Mouse (Mus musculus) midbrain, postnatal 0 days (tissue): ENCODE measurements around the gene Dscaml1. TPM values are rescaled to one million over a fixed set of nuclear protein-coding genes. Genes with fewer than 3 reads are reported as not detected.

Experiments used
- ATAC-seq: fragments of 200-750 bp; cut with Nextera tagmentation; 2 replicates; pipeline ENCODE4 v1.8.0; 2017; ENCODE audit warnings: moderate number of reproducible peaks, mild to moderate bottlenecking, moderate TSS enrichment, moderate library complexity; ENCODE audit not compliant: low FRiP score
- DNase-seq: peaks from one replicate; pipeline ENCODE4 v3.0.0-alpha.2; 2015; ENCODE audit warnings: low spot score
- H3K27ac ChIP-seq: fragments of 300-500 bp; sonication (generic); 2 replicates; pipeline ENCODE4 v1.5.1; 2014; ENCODE audit warnings: low read depth, mild to moderate bottlenecking, low read length, mixed read lengths
- H3K27me3 ChIP-seq: fragments of 300-500 bp; sonication (generic); 2 replicates; pipeline ENCODE4 v1.6.1; 2014; ENCODE audit warnings: low read length, control low read depth, mixed read lengths; ENCODE audit not compliant: insufficient read depth
- H3K36me3 ChIP-seq: fragments of 300-500 bp; sonication (generic); 2 replicates; pipeline ENCODE4 v1.6.1; 2014; ENCODE audit warnings: low read length, control low read depth, mixed read lengths; ENCODE audit not compliant: insufficient read depth
- H3K4me1 ChIP-seq: fragments of 300-500 bp; sonication (generic); 2 replicates; pipeline ENCODE4 v1.6.1; 2014; ENCODE audit warnings: mild to moderate bottlenecking, control low read depth, antibody characterized with exemption, low read length, mixed read lengths; ENCODE audit not compliant: insufficient read depth
- H3K4me2 ChIP-seq: fragments of 300-500 bp; sonication (generic); 2 replicates; pipeline ENCODE4 v1.6.1; 2014; ENCODE audit warnings: low read depth, mild to moderate bottlenecking, low read length, mixed read lengths; ENCODE audit not compliant: poor library complexity, severe bottlenecking
- H3K4me3 ChIP-seq: fragments of 300-500 bp; sonication (generic); 2 replicates; pipeline ENCODE4 v1.5.1; 2014; ENCODE audit warnings: low read depth, mild to moderate bottlenecking, low read length, moderate library complexity
- H3K9ac ChIP-seq: fragments of 300-500 bp; sonication (generic); replicated peaks from 2 replicates; pipeline ENCODE4 v1.6.1; 2014; ENCODE audit warnings: mild to moderate bottlenecking, low read length, moderate library complexity, mixed read lengths; ENCODE audit not compliant: poor library complexity, severe bottlenecking
- H3K9me3 ChIP-seq: fragments of 300-500 bp; sonication (generic); 2 replicates; pipeline ENCODE4 v1.6.1; 2016; ENCODE audit warnings: low read length, control low read depth
- CTCF ChIP-seq: IDR thresholded peaks from 2 replicates; pipeline ENCODE4 v1.5.1; 2016; ENCODE audit warnings: antibody characterized with exemption, mild to moderate bottlenecking
- WGBS: fragments of 180-500 bp; shearing (Covaris S2); extraction: QIAGEN DNeasy Blood & Tissue Kit; methylation state at CpG from one replicate; pipeline ENCODE4 v1.1.7; 2014; 5-methylcytosine and 5-hydroxymethylcytosine counted together
- polyA plus RNA-seq: library from polyadenylated mRNA; unstranded; fragments of >200 nt; fragmentation: Nextera tagmentation; extraction: Ambion mirVana; gene quantifications from 2 replicates; pipeline ENCODE4 v1.2.1, GENCODE M21; 2015
- total RNA-seq: library from RNA; depleted of rRNA; stranded (reverse); fragments of >200 nt; gene quantifications from 2 replicates; pipeline ENCODE4 v1.2.3, GENCODE M21; 2014

Dscaml1 gene
- total and polyA plus RNA-seq, 2 experiments from 2014 or later = 14.6 to 42.1 TPM

DNA sequence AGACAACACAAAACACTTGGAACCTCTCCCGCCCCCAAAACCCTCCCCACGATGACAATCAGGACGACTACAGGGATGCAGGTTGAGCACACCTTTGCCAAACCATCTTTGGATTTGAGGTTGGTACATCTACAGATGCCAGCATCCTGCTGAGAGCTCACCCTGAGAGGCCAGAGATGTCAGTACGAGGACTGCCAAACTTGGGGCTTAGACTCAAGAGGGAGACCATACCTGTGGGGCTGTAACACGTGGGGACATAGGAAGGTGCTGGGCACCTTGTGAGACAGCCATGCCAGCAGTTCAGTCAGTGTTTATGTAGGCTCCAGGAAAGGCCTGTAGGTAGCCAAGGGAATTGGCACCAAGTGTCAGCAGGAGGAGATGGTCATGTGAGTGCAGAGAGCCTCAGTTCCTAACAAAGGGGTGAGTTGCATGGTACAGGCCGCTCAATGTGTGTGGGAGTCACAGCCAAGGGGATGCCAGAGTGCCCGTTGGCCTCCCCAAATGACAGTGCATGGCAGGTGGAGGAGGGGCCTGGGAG is 3.6 kb upstream of the Dscaml1 start:
- Histone ChIP-seq H3K9ac (no peak overlapping the region), H3K27me3 (no peaks in the 10 kb centered on the region), H3K4me1 (no peaks in the 10 kb centered on the region), H3K27ac (no peak overlapping the region), H3K36me3 (no peaks in the 10 kb centered on the region), H3K4me2 (no peak overlapping the region), H3K4me3 (no peak overlapping the region), H3K9me3 (no peaks in the 10 kb centered on the region)
- DNase-seq (no peak), ATAC-seq (no peak)
- 79% methylated on average over 7 of the region's 7 CpGs for WGBS
- no peak for TF ChIP-seq CTCF

DNA sequence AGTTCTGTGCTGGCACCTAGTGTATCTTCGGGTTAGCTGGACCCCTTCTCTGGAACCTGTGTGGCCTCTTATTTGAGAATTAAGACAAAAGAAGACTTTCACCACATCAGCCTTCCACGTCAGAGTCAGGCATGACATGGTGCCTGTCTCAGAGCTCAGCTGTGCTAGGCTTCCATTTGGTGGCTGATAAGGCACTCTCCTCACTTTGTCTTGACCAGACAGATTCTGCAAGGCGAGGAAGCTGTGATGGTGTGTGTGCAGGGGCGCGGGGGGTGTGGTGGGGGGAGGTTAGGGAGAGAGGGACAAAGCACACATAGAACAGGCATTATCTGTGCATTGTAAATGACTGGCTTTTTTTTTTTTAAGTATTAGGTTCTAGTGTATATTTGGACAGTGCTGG is 3.0 kb downstream of the Dscaml1 start:
- Histone ChIP-seq H3K9ac (no peak overlapping the region), H3K27ac (no peak overlapping the region), H3K4me2 (peak overlapping the region; percentile 87), H3K9me3 (no peaks in the 10 kb centered on the region), H3K36me3 (no peaks in the 10 kb centered on the region), H3K27me3 (0 out of 2 replicates have a peak, but pooled peaks cover 2% of the 10 kb centered on the region), H3K4me1 (peaks cover 9% of the 10 kb centered on the region; the same call in 1 of the 2 replicates), H3K4me3 (peak overlapping the region; percentile 77; the same call in 1 of the 2 replicates)
- no peak for TF ChIP-seq CTCF
- ATAC-seq = no peak
- 32% methylated on average over 5 of the region's 5 CpGs for WGBS
- DNase-seq = no peak

DNA sequence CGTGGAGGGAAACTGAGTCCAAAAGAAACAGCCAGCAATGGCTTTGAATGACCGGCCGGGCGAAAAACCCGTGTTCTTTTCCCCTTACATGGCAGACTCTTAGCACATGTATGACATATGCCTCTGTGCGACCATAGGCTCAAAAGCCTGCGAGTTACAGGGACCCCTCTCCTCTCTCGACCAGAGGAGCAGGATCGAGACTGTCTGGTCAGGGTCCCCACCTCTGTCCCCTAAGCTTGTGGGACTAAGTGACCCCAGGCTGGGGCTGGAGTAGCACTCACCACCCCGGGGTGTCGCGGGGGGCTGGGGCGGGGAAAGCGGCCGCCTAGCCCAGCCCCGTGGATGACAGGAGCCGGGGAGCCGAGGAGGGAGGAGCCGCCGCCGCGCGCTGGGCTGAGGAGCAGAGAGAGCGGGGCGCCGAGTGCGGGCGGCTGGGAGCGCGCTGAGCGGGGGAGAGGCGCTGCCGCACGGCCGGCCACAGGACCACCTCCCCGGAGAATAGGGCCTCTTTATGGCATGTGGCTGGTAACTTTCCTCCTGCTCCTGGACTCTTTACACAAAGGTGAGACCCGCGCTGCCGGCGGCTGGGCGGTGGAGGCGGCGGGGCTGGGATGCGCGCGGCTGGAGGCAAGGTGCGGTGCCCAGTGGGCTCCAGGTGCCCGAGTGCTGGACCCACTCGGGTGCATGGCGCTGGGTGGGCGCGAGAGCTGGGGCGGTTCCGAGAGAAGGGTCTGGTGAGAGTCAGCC is 3.7 kb downstream of the Dscaml1 start:
- Histone ChIP-seq H3K9me3 (no peaks in the 10 kb centered on the region), H3K36me3 (no peaks in the 10 kb centered on the region), H3K4me2 (peak overlapping the region; percentile 87), H3K9ac (peak overlapping the region; percentile 76), H3K27me3 (0 out of 2 replicates have a peak, but pooled peaks cover 2% of the 10 kb centered on the region), H3K4me1 (peaks cover 12% of the 10 kb centered on the region; the same call in 1 of the 2 replicates), H3K4me3 (peak overlapping the region; percentile 77), H3K27ac (peak overlapping the region; percentile 76)
- 2% methylated on average over 43 of the region's 54 CpGs for WGBS
- TF ChIP-seq CTCF = no peak
- peak; percentile 37 for DNase-seq
- peak; percentile 41 for ATAC-seq

DNA sequence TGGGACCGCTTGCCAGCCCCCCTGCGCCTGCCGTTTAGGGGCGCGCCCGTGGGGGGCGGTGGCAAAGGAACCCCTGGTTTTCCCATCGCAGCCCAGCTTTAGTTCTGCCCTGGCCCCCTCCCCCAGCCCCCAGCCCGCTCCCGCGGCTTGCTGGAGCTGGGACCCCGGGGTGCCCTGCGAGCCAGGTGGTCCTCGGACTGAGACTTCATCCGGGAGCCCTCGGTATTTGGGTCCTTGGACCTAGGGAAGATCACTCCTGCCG is 4.2 kb downstream of the Dscaml1 start:
- DNase-seq = no peak
- no peaks in the 10 kb centered on the region for H3K9me3 ChIP-seq
- peaks cover 12% of the 10 kb centered on the region; the same call in 1 of the 2 replicates for H3K4me1 ChIP-seq
- WGBS = 0% methylated on average over 9 of the region's 17 CpGs
- peak overlapping the region; percentile 87 for H3K4me2 ChIP-seq
- H3K27ac ChIP-seq = peak overlapping the region; percentile 76; the same call in 1 of the 2 replicates
- H3K4me3 ChIP-seq = peak overlapping the region; percentile 77
- peak overlapping the region; percentile 76 for H3K9ac ChIP-seq
- ATAC-seq = no peak
- 0 out of 2 replicates have a peak, but pooled peaks cover 2% of the 10 kb centered on the region for H3K27me3 ChIP-seq
- no peaks in the 10 kb centered on the region for H3K36me3 ChIP-seq
- TF ChIP-seq CTCF = no peak

DNA sequence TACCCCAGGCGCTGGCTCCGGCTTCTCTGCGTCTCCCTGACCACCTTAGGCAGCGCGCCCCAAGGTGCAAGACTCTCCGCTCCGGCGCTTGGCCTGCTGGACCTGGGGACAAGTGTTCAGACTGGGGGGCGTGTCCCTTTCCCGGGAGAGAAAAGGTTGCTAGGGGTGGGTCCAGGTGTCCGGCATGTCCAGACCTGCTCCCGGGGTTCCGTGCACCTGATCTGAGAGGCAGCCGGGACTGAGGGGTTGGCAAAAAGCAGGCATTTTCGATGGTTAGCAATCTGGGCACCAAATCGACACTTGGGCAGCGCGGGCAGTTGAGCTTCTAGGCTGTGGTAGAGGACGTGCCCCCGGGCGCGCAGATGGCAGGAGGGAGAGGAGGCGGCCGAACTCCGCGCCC is 4.7 kb downstream of the Dscaml1 start:
- no peak for TF ChIP-seq CTCF
- Histone ChIP-seq H3K27ac (peak overlapping the region; percentile 76), H3K4me3 (peak overlapping the region; percentile 77), H3K9me3 (no peaks in the 10 kb centered on the region), H3K4me1 (peaks cover 14% of the 10 kb centered on the region; the same call in 1 of the 2 replicates), H3K27me3 (0 out of 2 replicates have a peak, but pooled peaks cover 2% of the 10 kb centered on the region), H3K4me2 (peak overlapping the region; percentile 87), H3K9ac (peak overlapping the region; percentile 76), H3K36me3 (no peaks in the 10 kb centered on the region)
- DNase-seq (no peak), ATAC-seq (peak; percentile 15; the same call in 1 of the 2 replicates)
- WGBS = 2% methylated on average over 26 of the region's 26 CpGs

DNA sequence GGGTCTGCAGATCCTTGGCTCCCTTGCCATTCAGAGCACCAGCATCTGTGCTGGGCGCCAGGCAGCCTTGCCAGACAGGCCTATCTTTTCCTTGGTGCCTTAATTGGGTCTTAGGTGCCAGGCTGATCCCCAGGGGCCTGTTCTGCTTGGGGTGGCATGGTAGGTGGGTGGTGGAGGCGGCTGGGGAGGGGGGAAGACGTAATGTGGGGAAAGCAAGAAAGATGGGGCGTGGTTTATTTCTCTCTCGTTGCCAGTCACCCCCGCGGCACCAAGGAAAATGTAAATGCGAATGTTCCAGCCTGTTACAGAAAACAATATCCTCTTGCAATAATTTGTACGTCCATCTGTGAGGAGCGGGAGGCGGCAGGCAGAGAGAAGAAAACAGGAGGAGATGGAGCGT is 6.2 kb downstream of the Dscaml1 start:
- WGBS = 36% methylated on average over 12 of the region's 12 CpGs
- Histone ChIP-seq H3K27ac (peak overlapping the region; percentile 76), H3K9me3 (no peaks in the 10 kb centered on the region), H3K9ac (peak overlapping the region; percentile 76), H3K4me3 (peak overlapping the region; percentile 77), H3K36me3 (no peaks in the 10 kb centered on the region), H3K27me3 (0 out of 2 replicates have a peak, but pooled peaks cover 2% of the 10 kb centered on the region), H3K4me1 (peaks cover 14% of the 10 kb centered on the region; the same call in 1 of the 2 replicates), H3K4me2 (peak overlapping the region; percentile 87)
- TF ChIP-seq CTCF = no peak
- ATAC-seq = no peak
- peak; percentile 55 for DNase-seq
